Mouse (Mus musculus) bone marrow, adult 2 months (tissue): ENCODE data around the gene Hnrnpdl. TPM values are rescaled to one million over a fixed set of nuclear protein-coding genes. Genes with fewer than 3 reads are reported as not detected.
A peak's percentile ranks its signal among the peaks of the same experiment; 100 is the strongest.

ENCODE experiments used
- H3K27ac ChIP-seq: fragments of 200-500 bp; 2 replicates; pipeline ENCODE4 v1.5.1; 2012; ENCODE audit warnings: low read depth, mild to moderate bottlenecking, control low read depth, inconsistent platforms, low read length; ENCODE audit not compliant: control insufficient read depth, poor library complexity, insufficient read depth
- H3K4me1 ChIP-seq: fragments of 200-500 bp; 2 replicates; pipeline ENCODE4 v1.6.1; 2011; ENCODE audit warnings: low read length; ENCODE audit not compliant: control insufficient read depth, insufficient read depth
- H3K4me3 ChIP-seq: fragments of 200-500 bp; replicated peaks from 2 replicates; pipeline ENCODE3; 2011; ENCODE audit warnings: mild to moderate bottlenecking, low read depth, low read length, control low read depth; ENCODE audit not compliant: control insufficient read depth
- CTCF ChIP-seq: fragments of 200-500 bp; IDR thresholded peaks from 2 replicates; pipeline ENCODE4 v1.5.1; 2011; ENCODE audit warnings: low read length, control low read depth; ENCODE audit not compliant: control insufficient read depth, insufficient read depth
- POLR2A ChIP-seq: fragments of 200-500 bp; IDR thresholded peaks from 2 replicates; pipeline ENCODE4 v1.6.1; 2011; ENCODE audit warnings: low read depth, mild to moderate bottlenecking, control low read depth, low read length, borderline replicate concordance; ENCODE audit not compliant: control insufficient read depth
- WGBS: fragments of 180-500 bp; shearing (Covaris S2); methylation state at CpG from one replicate; pipeline ENCODE4 v1.1.7; 2018; 5-methylcytosine and 5-hydroxymethylcytosine counted together
- polyA plus RNA-seq: library from polyadenylated mRNA; stranded (reverse); fragments of >200 nt; gene quantifications from 2 replicates; pipeline ENCODE4 v1.2.4, GENCODE M21; 2011; ENCODE audit warnings: low replicate concordance; ENCODE audit not compliant: missing spikeins, insufficient read depth, insufficient read length

Gene Hnrnpdl
- polyA plus RNA-seq, 1 experiment: 161 TPM

GRCm38 (mm10) chr5:100043361-100043760 lies 3.9 kb upstream of the Hnrnpdl start:
- WGBS: 85% methylated on average over 5 of the region's 5 CpGs
- TF ChIP-seq POLR2A: no peak
- TF ChIP-seq CTCF: no peak
- Histone ChIP-seq H3K27ac (no peak overlapping the region), H3K4me1 (no peaks in the 10 kb centered on the region; the same call in 1 of the 2 replicates), H3K4me3 (no peak overlapping the region)

GRCm38 (mm10) chr5:100042467-100042866 lies 3.0 kb upstream of the Hnrnpdl start:
- 89% methylated on average over 8 of the region's 8 CpGs for WGBS
- TF ChIP-seq CTCF: no peak
- no peak for TF ChIP-seq POLR2A
- no peaks in the 10 kb centered on the region; the same call in 1 of the 2 replicates for H3K4me1 ChIP-seq
- H3K27ac ChIP-seq: no peak overlapping the region
- no peak overlapping the region for H3K4me3 ChIP-seq

- H3K4me3 ChIP-seq: no peak overlapping the region
- no peak overlapping the region for H3K27ac ChIP-seq
- H3K4me1 ChIP-seq: no peaks in the 10 kb centered on the region; the same call in 1 of the 2 replicates
- whole genome bisulfite sequencing: 76% methylated on average over 4 of the region's 4 CpGs
- no peak for TF ChIP-seq POLR2A
- TF ChIP-seq CTCF: no peak
Observed at GRCm38 (mm10) chr5:100041272-100041671, 1.8 kb upstream of the Hnrnpdl start.

- peak overlapping the region; percentile 84 for H3K27ac ChIP-seq
- no peak for TF ChIP-seq CTCF
- no peak for TF ChIP-seq POLR2A
- peak overlapping the region; percentile 98 for H3K4me3 ChIP-seq
- 1% methylated on average over 19 of the region's 19 CpGs for WGBS
- H3K4me1 ChIP-seq: no peaks in the 10 kb centered on the region; the same call in 1 of the 2 replicates
Observed at GRCm38 (mm10) chr5:100040281-100040784, 869 bp upstream of the Hnrnpdl start.

GRCm38 (mm10) chr5:100038714-100039601 lies 506 bp downstream of the Hnrnpdl start:
- WGBS: under 1% methylated on average over 113 of the region's 113 CpGs
- Histone ChIP-seq H3K4me3 (peak overlapping the region; percentile 99), H3K27ac (peak overlapping the region; percentile 94), H3K4me1 (no peaks in the 10 kb centered on the region; the same call in 1 of the 2 replicates)
- TF ChIP-seq CTCF: peak; percentile 78
- peak; percentile 64; the same call in 1 of the 2 replicates for TF ChIP-seq POLR2A

- TF ChIP-seq POLR2A (no peak), CTCF (no peak)
- under 1% methylated on average over 43 of the region's 45 CpGs for WGBS
- peak overlapping the region; percentile 94 for H3K27ac ChIP-seq
Observed at GRCm38 (mm10) chr5:100037965-100038713, 1.3 kb downstream of the Hnrnpdl start.

GRCm38 (mm10) chr5:100036681-100037080 lies 2.8 kb downstream of the Hnrnpdl start:
- 27% methylated on average over 7 of the region's 7 CpGs for WGBS
- Histone ChIP-seq H3K4me3 (no peak overlapping the region), H3K4me1 (no peaks in the 10 kb centered on the region; the same call in 1 of the 2 replicates), H3K27ac (no peak overlapping the region)
- TF ChIP-seq POLR2A: no peak
- TF ChIP-seq CTCF: no peak

More at GRCm38 (mm10) chr5:100037965-100038713, 1.3 kb downstream of the Hnrnpdl start:
- no peaks in the 10 kb centered on the region; the same call in 1 of the 2 replicates for H3K4me1 ChIP-seq
- H3K4me3 ChIP-seq: peak overlapping the region; percentile 99

GRCm38 (mm10) chr5:100035950-100036349 lies 3.5 kb downstream of the Hnrnpdl start:
- Histone ChIP-seq H3K4me3 (no peak overlapping the region), H3K4me1 (no peaks in the 10 kb centered on the region), H3K27ac (no peak overlapping the region)
- TF ChIP-seq CTCF (no peak), POLR2A (no peak)
- 75% methylated on average over 7 of the region's 7 CpGs for WGBS
